Mouse (Mus musculus) hindbrain, embryonic 16.5 days (tissue): ENCODE measurements around the gene Tle4. TPM values are rescaled to one million over a fixed set of nuclear protein-coding genes. Genes with fewer than 3 reads are reported as not detected.

Experiments
- ATAC-seq: fragments of 200-750 bp; cut with Nextera tagmentation; 2 replicates; pipeline ENCODE4 v1.8.0; 2017; ENCODE audit warnings: moderate TSS enrichment, moderate library complexity
- H3K27ac ChIP-seq: fragments of 300-500 bp; sonication (generic); 2 replicates; pipeline ENCODE4 v1.5.1; 2014; ENCODE audit warnings: low read depth, mild to moderate bottlenecking, control low read depth, low read length, moderate library complexity
- H3K27me3 ChIP-seq: fragments of 300-500 bp; sonication (generic); replicated peaks from 2 replicates; pipeline ENCODE4 v1.6.1; 2014; ENCODE audit warnings: low read length; ENCODE audit not compliant: control insufficient read depth, insufficient read depth
- H3K36me3 ChIP-seq: fragments of 300-500 bp; sonication (generic); 2 replicates; pipeline ENCODE4 v1.6.1; 2014; ENCODE audit warnings: mild to moderate bottlenecking, low read length, moderate library complexity, mixed read lengths; ENCODE audit not compliant: control insufficient read depth, insufficient read depth
- H3K4me1 ChIP-seq: fragments of 300-500 bp; sonication (generic); 2 replicates; pipeline ENCODE4 v1.6.1; 2014; ENCODE audit warnings: low read depth, low read length; ENCODE audit not compliant: control insufficient read depth, insufficient read depth
- H3K4me2 ChIP-seq: fragments of 300-500 bp; sonication (generic); 2 replicates; pipeline ENCODE4 v1.6.1; 2014; ENCODE audit warnings: mild to moderate bottlenecking, low read length, control low read depth, moderate library complexity
- H3K4me3 ChIP-seq: fragments of 300-500 bp; sonication (generic); 2 replicates; pipeline ENCODE4 v1.5.1; 2014; ENCODE audit warnings: mild to moderate bottlenecking, low read length, control low read depth, moderate library complexity
- H3K9ac ChIP-seq: fragments of 300-500 bp; sonication (generic); 2 replicates; pipeline ENCODE4 v1.6.1; 2014; ENCODE audit warnings: low read depth, mild to moderate bottlenecking, control low read depth, low read length, moderate library complexity
- H3K9me3 ChIP-seq: fragments of 300-500 bp; sonication (generic); 2 replicates; pipeline ENCODE4 v1.6.1; 2014; ENCODE audit warnings: mild to moderate bottlenecking, low read length, moderate library complexity; ENCODE audit not compliant: control insufficient read depth
- WGBS: fragments of 180-500 bp; shearing (Covaris S2); extraction: QIAGEN DNeasy Blood & Tissue Kit; methylation state at CpG from one replicate; pipeline ENCODE4 v1.1.7; 2014; 5-methylcytosine and 5-hydroxymethylcytosine counted together
- polyA plus RNA-seq: library from polyadenylated mRNA; unstranded; fragments of >200 nt; fragmentation: Nextera tagmentation; extraction: Ambion mirVana; gene quantifications from 2 replicates; pipeline ENCODE4 v1.2.1, GENCODE M21; 2015

Tle4 gene
- polyA plus RNA-seq, 1 experiment from 2014 or later = 16.4 TPM

DNA sequence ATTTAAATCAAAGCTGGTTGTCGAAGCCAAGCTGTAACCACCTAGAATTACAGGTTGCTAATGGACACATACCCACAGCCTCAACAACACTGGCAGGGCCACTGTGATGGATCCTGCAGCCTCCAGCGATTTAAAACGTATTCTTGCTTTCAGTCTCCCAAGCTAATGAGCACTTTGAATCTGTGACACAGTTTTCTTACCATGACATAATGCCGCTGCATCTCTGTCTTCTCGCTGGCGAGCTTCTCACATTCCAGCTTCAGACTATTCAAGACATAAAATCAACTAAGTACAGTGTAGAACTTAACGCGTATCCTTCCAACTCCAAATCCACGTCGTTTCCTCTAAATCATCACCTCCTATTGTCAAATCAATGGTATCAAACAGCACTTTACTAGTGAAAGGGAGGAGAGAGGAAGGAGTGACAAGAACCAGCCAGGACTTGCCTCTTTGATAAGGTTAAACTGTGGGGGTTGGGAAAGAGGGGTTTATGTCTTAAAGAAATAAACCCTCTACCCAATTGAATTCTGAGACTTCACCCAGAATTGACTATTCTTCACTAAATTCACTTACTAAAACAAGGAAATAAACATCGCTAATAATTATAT lies 2.4 kb downstream of the Tle4 start:
- Histone ChIP-seq H3K4me1 (peaks cover 19% of the 10 kb centered on the region), H3K9ac (peak overlapping the region; percentile 35; the same call in 1 of the 2 replicates), H3K27ac (peak overlapping the region; percentile 11; the same call in 1 of the 2 replicates), H3K4me3 (peak overlapping the region; percentile 89), H3K4me2 (peak overlapping the region; percentile 58), H3K36me3 (no peaks in the 10 kb centered on the region), H3K27me3 (no peaks in the 10 kb centered on the region; the same call in 1 of the 2 replicates), H3K9me3 (no peaks in the 10 kb centered on the region)
- WGBS = 13% methylated on average over 11 of the region's 11 CpGs
- no peak for ATAC-seq

DNA sequence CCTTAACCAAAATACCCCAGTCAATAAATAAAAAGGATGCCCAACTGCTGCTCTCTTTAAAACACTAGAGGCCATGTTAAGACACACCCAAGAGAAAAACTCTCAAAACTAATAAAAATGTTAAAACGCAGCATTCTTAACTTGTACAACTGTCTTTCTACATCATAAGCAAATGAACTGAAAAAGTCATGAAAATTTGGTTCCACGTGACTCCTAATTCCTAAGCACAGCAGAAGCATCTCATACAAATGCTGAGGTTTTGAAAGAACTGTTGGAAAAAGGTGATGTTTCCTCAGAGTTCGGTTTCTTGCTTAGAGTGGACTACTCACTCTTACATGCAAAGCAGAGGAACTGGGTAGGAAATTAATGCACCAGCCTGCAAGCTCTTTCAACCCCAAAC lies 3.3 kb downstream of the Tle4 start:
- Histone ChIP-seq H3K36me3 (no peaks in the 10 kb centered on the region), H3K4me1 (peaks cover 23% of the 10 kb centered on the region), H3K27ac (no peak overlapping the region), H3K4me2 (peak overlapping the region; percentile 58), H3K9ac (no peak overlapping the region), H3K27me3 (no peaks in the 10 kb centered on the region), H3K9me3 (no peaks in the 10 kb centered on the region), H3K4me3 (peak overlapping the region; percentile 89)
- ATAC-seq = no peak
- WGBS = 61% methylated on average over 3 of the region's 3 CpGs

DNA sequence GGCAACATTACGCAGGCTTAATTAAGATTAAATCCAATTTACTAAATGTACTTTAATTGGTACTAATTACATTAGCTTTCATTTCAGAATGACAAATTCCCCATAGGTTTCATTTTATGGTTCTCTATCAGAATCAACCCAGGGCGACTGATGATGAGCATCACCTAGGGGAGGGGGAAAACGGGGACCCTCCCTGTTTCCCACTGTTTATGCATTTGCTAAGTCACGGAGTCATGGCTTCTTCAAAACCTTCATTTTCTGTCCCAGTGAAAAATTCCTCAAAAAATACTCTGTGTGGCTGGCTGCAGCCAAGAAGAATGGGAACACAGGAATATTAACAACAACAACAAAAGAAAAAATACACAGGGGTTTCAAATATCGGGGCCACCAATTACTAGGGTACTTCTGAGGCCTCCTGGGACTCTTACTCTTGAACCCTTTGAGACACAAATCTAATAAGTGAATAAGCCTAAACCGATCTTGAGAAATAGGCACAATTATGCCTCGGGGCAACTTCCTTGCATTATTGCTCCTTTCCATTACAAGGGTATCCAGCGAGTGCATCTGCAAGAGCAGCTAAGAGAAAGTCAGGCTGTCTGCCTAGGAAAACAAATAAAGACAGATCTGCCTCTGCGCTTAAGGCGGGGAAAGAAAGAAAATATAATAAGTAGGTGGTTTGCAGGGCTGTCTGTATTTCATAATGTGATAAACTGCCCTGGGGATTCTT lies 5.9 kb downstream of the Tle4 start:
- Histone ChIP-seq H3K27ac (no peak overlapping the region), H3K4me1 (peaks cover 20% of the 10 kb centered on the region), H3K4me2 (peak overlapping the region; percentile 33), H3K27me3 (no peaks in the 10 kb centered on the region), H3K9ac (no peak overlapping the region), H3K9me3 (no peaks in the 10 kb centered on the region), H3K36me3 (no peaks in the 10 kb centered on the region), H3K4me3 (peak overlapping the region; percentile 6; the same call in 1 of the 2 replicates)
- 52% methylated on average over 10 of the region's 10 CpGs for WGBS
- ATAC-seq = no peak

DNA sequence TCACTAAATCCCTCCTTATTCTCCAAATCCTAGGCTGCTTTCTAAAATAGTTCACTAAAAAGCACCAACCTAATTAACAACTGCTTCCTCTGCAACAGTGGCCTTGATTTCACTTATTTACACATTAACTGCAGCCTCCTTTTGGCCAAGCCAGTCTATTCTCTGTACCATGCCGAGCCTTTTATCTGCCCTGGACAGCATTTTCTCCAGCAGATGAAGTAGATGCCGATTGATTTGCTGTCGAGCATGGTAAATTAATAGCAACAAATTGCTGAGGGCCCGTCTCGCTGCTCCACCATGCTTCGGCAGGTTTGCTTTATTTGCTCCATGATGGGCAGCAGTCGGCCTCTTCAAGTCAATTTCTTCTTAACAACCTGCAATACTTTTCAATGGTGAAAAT lies 7.7 kb downstream of the Tle4 start:
- no peak overlapping the region for H3K4me3 ChIP-seq
- H3K36me3 ChIP-seq = no peaks in the 10 kb centered on the region
- ATAC-seq = no peak
- no peak overlapping the region for H3K9ac ChIP-seq
- peaks cover 18% of the 10 kb centered on the region for H3K4me1 ChIP-seq
- 38% methylated on average over 7 of the region's 7 CpGs for WGBS
- no peaks in the 10 kb centered on the region for H3K9me3 ChIP-seq
- peak overlapping the region; percentile 3; the same call in 1 of the 2 replicates for H3K4me2 ChIP-seq
- no peak overlapping the region for H3K27ac ChIP-seq
- H3K27me3 ChIP-seq = no peaks in the 10 kb centered on the region

DNA sequence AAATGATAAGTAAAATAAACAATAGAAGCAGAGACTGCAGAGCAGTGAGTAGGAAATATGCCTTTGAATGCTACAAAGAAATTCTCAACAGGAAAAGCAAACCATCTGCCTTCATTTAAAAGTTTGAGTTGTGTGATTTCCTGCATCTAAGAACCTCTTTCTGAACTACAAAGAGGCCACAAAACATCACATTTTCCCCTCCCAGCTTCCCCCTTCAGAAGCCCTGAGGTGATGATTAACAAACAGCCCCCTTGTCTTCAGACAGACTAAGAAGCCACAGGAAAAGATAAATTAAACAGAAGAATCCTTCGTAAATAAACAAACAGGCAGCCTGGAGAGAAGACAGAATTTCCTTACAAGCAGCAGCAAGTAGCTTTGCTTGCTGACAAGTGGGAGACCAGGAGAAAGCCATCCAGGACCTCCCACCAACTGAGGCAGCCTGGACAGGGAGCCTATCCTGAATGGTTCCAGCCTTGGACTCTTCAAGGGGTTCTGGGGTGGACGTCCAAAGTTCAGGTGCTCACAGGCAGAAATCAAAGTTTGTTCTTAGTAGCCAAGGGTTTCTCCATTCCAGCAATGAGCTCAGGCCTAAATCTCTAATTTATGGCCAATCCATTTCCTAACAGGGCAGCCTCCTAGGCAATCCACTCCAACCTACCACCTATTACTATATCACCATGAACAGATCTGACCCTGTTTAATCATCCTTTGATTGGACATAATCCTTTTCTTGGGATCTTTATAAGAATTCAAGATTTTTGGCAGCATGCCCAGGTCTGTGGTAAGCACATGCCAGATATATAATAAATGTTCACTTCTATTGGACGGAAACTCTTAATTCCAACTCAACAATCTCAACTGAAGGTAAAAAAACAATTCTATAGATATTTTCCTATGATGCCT lies 9.4 kb downstream of the Tle4 start:
- H3K9ac ChIP-seq = no peak overlapping the region
- no peaks in the 10 kb centered on the region for H3K9me3 ChIP-seq
- H3K27me3 ChIP-seq = no peaks in the 10 kb centered on the region
- H3K4me2 ChIP-seq = no peak overlapping the region
- peaks cover 16% of the 10 kb centered on the region for H3K4me1 ChIP-seq
- H3K36me3 ChIP-seq = no peaks in the 10 kb centered on the region
- no peak for ATAC-seq
- no peak overlapping the region for H3K27ac ChIP-seq
- H3K4me3 ChIP-seq = no peak overlapping the region
- 57% methylated on average over 3 of the region's 3 CpGs for WGBS

DNA sequence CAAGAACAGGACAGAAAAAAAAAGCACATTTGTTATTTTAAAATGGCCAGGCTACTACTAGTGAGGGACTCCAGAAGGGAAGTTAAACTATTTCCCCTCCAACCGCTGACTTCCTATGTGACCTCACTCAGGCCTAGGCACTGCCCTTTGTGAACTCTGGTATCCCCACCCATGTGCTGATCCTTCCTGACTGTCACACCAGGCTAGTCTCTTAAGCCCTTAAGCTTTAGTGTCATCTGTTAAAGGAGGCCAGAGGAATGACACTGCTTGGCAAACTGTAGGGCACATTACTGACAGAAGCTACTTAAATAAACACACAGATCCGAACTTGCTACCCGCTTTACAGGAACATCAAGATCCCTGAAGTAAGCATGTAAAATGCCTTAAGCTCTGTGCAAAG lies 11.7 kb downstream of the Tle4 start:
- no peaks in the 10 kb centered on the region for H3K36me3 ChIP-seq
- no peak overlapping the region for H3K9ac ChIP-seq
- no peaks in the 10 kb centered on the region for H3K9me3 ChIP-seq
- H3K4me1 ChIP-seq = peaks cover 8% of the 10 kb centered on the region
- no peak overlapping the region for H3K4me3 ChIP-seq
- H3K27me3 ChIP-seq = no peaks in the 10 kb centered on the region
- 91% methylated on average over 3 of the region's 3 CpGs for WGBS
- H3K4me2 ChIP-seq = no peak overlapping the region
- ATAC-seq = no peak
- no peak overlapping the region for H3K27ac ChIP-seq

DNA sequence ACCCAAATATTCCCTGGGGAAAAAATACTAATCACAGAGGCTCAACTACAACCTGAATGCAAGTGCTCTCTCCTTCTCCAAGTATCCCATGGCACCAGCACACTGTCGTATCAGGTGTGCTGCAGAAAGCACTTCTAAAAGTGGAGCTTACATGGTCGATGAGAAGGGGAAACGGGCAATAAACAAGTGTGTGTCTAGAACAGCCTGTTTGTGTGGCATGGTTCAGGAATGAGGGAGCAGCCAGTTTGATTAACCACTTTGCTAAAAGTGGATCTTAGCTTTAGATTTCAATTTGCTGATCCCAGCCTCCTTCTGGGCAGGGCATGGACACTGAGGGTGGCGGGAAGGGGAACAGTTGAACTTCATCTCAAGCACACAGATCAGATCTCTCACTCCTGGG lies 12.1 kb downstream of the Tle4 start:
- no peaks in the 10 kb centered on the region for H3K36me3 ChIP-seq
- H3K27me3 ChIP-seq = no peaks in the 10 kb centered on the region
- H3K9me3 ChIP-seq = no peaks in the 10 kb centered on the region
- ATAC-seq = no peak
- H3K4me1 ChIP-seq = peaks cover 8% of the 10 kb centered on the region
- no peak overlapping the region for H3K27ac ChIP-seq
- 89% methylated on average over 4 of the region's 4 CpGs for WGBS
- no peak overlapping the region for H3K4me2 ChIP-seq
- H3K9ac ChIP-seq = no peak overlapping the region
- H3K4me3 ChIP-seq = no peak overlapping the region

DNA sequence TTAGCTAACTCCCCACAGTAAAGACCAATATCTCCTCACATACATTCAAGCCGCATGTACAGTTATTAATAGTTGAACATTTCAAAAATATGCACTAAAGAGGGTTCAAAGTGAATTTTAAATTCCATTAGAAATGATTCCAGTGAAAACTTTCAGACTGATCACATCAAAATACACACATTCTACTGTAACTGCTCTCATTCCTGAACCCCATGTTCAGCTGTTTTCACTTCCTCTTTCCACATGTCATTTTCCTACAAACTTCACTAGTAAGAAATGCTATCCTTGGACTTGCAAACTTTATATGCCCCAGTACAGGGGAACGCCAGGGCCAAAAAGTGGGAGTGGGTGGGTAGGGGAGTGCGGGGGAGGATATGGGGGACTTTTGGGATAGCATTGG lies 12.6 kb downstream of the Tle4 start:
- Histone ChIP-seq H3K36me3 (no peaks in the 10 kb centered on the region), H3K27ac (no peak overlapping the region), H3K4me2 (no peak overlapping the region), H3K9me3 (no peaks in the 10 kb centered on the region), H3K27me3 (no peaks in the 10 kb centered on the region), H3K9ac (no peak overlapping the region), H3K4me1 (peaks cover 7% of the 10 kb centered on the region), H3K4me3 (no peak overlapping the region)
- 93% methylated on average over 3 of the region's 3 CpGs for WGBS
- no peak for ATAC-seq

DNA sequence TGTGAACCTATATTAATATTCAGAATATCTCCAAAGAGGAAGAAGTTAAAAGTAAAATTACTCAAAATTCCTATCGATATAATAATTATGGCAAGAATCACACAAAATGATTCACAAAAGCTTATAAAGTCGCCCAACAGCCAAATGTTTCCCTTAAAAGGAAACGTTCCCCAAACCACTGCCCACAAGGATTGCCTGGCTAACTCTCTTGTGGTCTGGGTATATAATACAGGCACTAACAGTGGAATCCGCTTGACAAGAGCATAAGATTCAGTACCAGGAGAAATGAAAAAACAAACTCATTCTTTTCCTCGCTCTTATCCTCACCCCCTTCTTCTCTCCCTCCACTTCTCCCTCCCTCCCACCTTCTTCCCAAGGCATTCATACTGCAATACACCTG lies 19.2 kb downstream of the Tle4 start:
- H3K4me2 ChIP-seq = no peak overlapping the region
- no peak for ATAC-seq
- WGBS = 91% methylated on average over 5 of the region's 5 CpGs

More for the DNA sequence above, 19.2 kb downstream of the Tle4 start:
- no peaks in the 10 kb centered on the region for H3K27me3 ChIP-seq
- no peaks in the 10 kb centered on the region for H3K9me3 ChIP-seq
- no peaks in the 10 kb centered on the region for H3K36me3 ChIP-seq
- H3K4me3 ChIP-seq = no peak overlapping the region
- H3K27ac ChIP-seq = no peak overlapping the region
- no peak overlapping the region for H3K9ac ChIP-seq
- no peaks in the 10 kb centered on the region for H3K4me1 ChIP-seq
